Mouse (Mus musculus) forebrain, embryonic 13.5 days (tissue): Measurements from ENCODE around the gene Map2k4. TPM values are rescaled to one million over a fixed set of nuclear protein-coding genes. Genes with fewer than 3 reads are reported as not detected.
A peak's percentile ranks its signal among the peaks of the same experiment; 100 is the strongest.

Experiments
- ATAC-seq: fragments of 200-750 bp; cut with Nextera tagmentation; 2 replicates; pipeline ENCODE4 v1.8.0; 2017
- H3K27ac ChIP-seq: fragments of 300-500 bp; sonication (generic); 2 replicates; pipeline ENCODE4 v1.5.1; 2015; ENCODE audit warnings: inconsistent platforms, mild to moderate bottlenecking, moderate library complexity
- H3K27me3 ChIP-seq: fragments of 300-500 bp; sonication (generic); 2 replicates; pipeline ENCODE4 v1.6.1; 2015; ENCODE audit warnings: mild to moderate bottlenecking, inconsistent platforms
- H3K36me3 ChIP-seq: fragments of 300-500 bp; sonication (generic); 2 replicates; pipeline ENCODE4 v1.6.1; 2015; ENCODE audit warnings: mild to moderate bottlenecking, inconsistent platforms; ENCODE audit not compliant: poor library complexity, severe bottlenecking
- H3K4me1 ChIP-seq: fragments of 300-500 bp; sonication (generic); 2 replicates; pipeline ENCODE4 v1.6.1; 2015; ENCODE audit warnings: inconsistent platforms
- H3K4me2 ChIP-seq: fragments of 300-500 bp; sonication (generic); 2 replicates; pipeline ENCODE4 v1.6.1; 2015; ENCODE audit warnings: inconsistent platforms, mild to moderate bottlenecking, moderate library complexity
- H3K4me3 ChIP-seq: fragments of 300-500 bp; sonication (generic); 2 replicates; pipeline ENCODE4 v1.5.1; 2015; ENCODE audit warnings: mild to moderate bottlenecking, inconsistent platforms
- H3K9ac ChIP-seq: fragments of 300-500 bp; sonication (generic); 2 replicates; pipeline ENCODE4 v1.6.1; 2015; ENCODE audit warnings: mild to moderate bottlenecking, inconsistent platforms
- H3K9me3 ChIP-seq: fragments of 300-500 bp; sonication (generic); replicated peaks from 2 replicates; pipeline ENCODE4 v1.6.1; 2016; ENCODE audit warnings: inconsistent platforms
- WGBS: fragments of 180-500 bp; shearing (Covaris S2); methylation state at CpG from one replicate; pipeline ENCODE4 v1.1.7; 2015; 5-methylcytosine and 5-hydroxymethylcytosine counted together
- polyA plus RNA-seq: library from polyadenylated mRNA; unstranded; fragments of >200 nt; fragmentation: Nextera tagmentation; extraction: Ambion mirVana; gene quantifications from 2 replicates; pipeline ENCODE4 v1.2.1, GENCODE M21; 2015

The Map2k4 gene
- polyA plus RNA-seq, 1 experiment from 2014 or later = 65.2 TPM

DNA sequence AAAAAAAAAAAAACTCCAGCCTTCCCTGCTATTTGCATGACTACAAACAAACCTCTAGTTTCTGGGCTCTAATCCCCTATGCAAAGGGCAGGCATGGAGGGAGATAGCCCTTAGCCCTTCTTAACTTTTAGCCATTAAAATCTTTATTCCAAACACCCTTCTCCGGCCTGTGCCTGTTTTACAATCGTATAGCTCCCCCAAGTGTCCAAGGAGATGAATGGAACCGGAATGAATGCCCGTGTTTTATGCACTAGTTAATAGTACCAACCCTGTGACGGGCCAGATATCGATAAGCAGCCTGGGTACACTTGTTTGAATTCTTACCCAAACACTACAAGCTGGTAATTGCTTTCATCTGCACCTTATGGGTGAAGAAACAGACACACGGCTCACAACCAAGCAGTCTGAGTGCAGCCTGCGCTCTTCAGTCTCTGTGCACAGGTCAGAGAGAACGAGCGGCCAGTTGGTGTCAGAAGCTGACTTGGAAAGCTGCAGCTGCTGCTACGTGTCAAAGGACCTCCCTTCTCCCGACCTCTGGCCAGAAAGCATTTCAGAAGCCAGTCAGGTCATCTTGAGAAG, 109.2 kb downstream of the Map2k4 start:
- Histone ChIP-seq H3K4me1 (no peaks in the 10 kb centered on the region), H3K27ac (no peak overlapping the region), H3K9ac (no peak overlapping the region), H3K9me3 (no peaks in the 10 kb centered on the region), H3K36me3 (no peaks in the 10 kb centered on the region), H3K4me2 (no peak overlapping the region), H3K4me3 (no peak overlapping the region), H3K27me3 (no peaks in the 10 kb centered on the region)
- WGBS = 34% methylated on average over 12 of the region's 12 CpGs
- ATAC-seq = peak; percentile 62; the same call in 1 of the 2 replicates

DNA sequence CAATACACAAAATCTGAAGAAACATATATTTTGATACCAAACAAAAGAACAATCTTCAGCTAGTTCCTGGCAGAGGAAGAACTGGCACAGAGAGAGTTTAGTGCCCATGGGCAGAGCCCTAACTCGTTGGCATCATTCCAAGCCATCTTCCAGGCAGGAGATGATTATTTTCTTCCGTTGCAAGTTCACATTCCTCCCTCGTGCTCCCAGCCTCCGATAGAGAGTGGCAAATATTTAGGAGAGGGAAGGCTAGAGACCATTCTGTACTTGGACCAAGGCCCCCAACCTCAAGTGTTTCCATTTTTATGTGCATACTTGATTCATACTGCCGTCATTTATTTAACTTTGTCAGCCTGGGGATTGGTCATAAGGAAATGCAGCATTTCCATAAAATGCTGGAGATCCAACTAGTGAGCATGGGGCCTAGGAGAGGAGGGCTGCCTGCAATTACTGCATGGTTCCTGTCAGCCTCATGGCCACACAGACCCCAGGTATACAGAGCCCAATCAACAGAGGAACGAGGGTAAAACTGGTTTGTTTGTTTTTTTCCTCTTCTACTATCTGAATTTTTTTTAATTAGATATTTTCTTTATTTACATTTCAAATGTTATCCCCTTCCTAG, 120.6 kb downstream of the Map2k4 start:
- 68% methylated on average over 6 of the region's 6 CpGs for WGBS
- no peak for ATAC-seq
- no peaks in the 10 kb centered on the region for H3K27me3 ChIP-seq
- no peaks in the 10 kb centered on the region for H3K36me3 ChIP-seq
- peaks cover 4% of the 10 kb centered on the region; the same call in 1 of the 2 replicates for H3K4me1 ChIP-seq
- no peak overlapping the region for H3K4me3 ChIP-seq
- no peak overlapping the region for H3K27ac ChIP-seq
- H3K4me2 ChIP-seq = no peak overlapping the region
- no peak overlapping the region for H3K9ac ChIP-seq
- no peaks in the 10 kb centered on the region for H3K9me3 ChIP-seq

DNA sequence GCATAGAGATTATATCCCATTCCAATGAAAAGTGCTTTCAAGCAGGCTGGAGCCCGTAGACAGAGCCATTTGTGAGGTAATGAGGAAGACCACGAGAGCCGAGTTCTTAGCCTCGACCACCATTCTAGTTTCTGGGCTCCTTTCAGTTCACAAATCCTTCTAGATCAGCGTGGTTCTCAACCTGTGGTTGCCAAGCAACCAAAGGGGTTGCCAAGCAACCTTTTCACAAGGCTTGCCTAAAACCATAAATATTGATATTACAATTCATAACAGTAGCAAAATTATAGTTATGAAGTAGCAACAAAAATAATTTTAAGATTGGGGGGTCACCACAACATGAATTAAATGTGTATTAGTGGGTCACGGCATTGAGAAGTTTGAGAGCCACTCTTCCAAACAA, 123.2 kb downstream of the Map2k4 start:
- H3K9me3 ChIP-seq = no peaks in the 10 kb centered on the region; the same call in 1 of the 2 replicates
- no peak overlapping the region for H3K4me2 ChIP-seq
- H3K9ac ChIP-seq = no peak overlapping the region
- H3K4me1 ChIP-seq = peaks cover 4% of the 10 kb centered on the region; the same call in 1 of the 2 replicates
- no peaks in the 10 kb centered on the region for H3K27me3 ChIP-seq
- no peaks in the 10 kb centered on the region for H3K36me3 ChIP-seq
- WGBS = 45% methylated on average over 6 of the region's 6 CpGs
- H3K4me3 ChIP-seq = no peak overlapping the region
- ATAC-seq = no peak
- no peak overlapping the region for H3K27ac ChIP-seq

DNA sequence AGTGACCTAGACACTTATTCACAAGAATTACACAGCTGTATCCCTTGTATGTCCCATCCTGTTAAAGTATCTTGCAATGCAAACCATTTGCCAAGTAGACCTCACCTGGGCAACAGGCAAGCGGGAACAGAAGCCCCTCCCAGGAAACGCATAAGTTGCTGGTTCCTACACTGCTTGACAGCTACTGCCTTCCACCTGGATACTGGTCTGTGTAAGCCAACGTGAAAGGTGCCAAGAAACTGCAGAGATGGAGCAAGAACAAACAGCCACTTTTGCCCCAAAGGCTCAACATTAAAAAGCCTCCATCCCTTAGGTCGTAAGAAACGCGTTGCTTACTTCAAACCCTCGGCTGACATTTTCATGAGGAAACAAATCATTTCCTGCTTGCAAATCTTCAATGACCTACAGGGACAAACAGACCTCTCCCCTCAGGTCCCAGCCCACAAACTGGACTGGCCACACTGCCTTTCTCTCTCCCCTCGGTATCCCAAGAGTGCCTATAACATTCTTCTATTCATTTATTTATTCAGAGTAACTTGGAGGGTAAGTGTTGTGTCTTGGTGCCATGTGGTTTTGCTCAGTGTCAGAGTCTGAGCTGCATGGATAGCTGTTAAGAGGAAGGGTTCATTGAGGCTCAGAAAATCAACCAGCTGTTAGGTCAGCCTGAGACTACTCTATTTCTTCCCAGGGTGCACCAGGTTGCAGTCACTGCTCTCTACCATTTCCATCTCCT, 126.1 kb downstream of the Map2k4 start:
- no peak for ATAC-seq
- Histone ChIP-seq H3K4me3 (no peak overlapping the region), H3K27me3 (no peaks in the 10 kb centered on the region), H3K9me3 (no peaks in the 10 kb centered on the region; the same call in 1 of the 2 replicates), H3K36me3 (no peaks in the 10 kb centered on the region), H3K9ac (no peak overlapping the region), H3K4me2 (no peak overlapping the region), H3K4me1 (peaks cover 4% of the 10 kb centered on the region; the same call in 1 of the 2 replicates), H3K27ac (no peak overlapping the region)
- WGBS = 86% methylated on average over 8 of the region's 8 CpGs

DNA sequence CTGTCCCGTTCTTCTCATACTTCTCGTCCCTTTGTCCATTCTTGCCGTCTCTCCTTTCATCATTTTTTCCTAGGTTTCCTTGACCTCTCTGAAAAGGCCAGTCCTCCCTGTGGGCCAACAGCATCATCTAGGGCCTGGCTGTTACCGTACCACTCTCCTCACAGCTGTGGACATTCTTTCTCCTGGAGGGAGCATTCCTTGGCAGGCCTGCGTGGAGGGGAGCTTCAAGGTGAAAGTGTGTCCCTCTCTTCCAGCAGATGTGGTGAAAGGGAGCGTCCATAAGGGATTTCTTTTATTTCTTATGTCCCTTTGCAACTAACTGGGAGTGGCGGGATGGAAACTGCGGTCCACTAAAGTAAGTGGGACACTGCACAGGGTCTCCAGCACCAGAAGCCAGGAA, 134.2 kb downstream of the Map2k4 start:
- Histone ChIP-seq H3K9ac (no peak overlapping the region), H3K36me3 (no peaks in the 10 kb centered on the region), H3K4me3 (no peak overlapping the region), H3K27ac (no peak overlapping the region), H3K27me3 (no peaks in the 10 kb centered on the region), H3K4me2 (no peak overlapping the region), H3K4me1 (no peaks in the 10 kb centered on the region), H3K9me3 (no peaks in the 10 kb centered on the region)
- 92% methylated on average over 8 of the region's 8 CpGs for WGBS
- no peak for ATAC-seq

DNA sequence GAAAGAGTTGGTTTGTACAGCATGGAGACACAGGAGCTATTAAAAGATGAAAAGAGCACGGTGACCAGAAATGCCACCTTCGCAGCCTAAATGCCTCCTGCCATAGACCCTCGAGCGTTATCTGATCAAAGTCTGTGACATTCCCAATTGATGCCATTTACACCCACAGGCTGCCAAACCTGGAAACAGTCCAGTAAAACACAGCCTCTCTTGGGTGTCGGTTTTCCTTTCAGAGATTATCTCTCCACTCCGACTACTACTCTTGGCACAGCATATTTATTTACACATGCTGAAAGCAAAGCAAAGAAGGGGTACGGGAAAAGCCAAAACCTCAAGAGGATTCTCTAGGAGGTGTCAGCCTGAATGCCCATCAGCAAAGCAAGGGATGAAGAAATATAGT, 136.7 kb downstream of the Map2k4 start:
- H3K27ac ChIP-seq = no peak overlapping the region
- no peak for ATAC-seq
- H3K9me3 ChIP-seq = no peaks in the 10 kb centered on the region
- no peak overlapping the region for H3K4me2 ChIP-seq
- H3K9ac ChIP-seq = no peak overlapping the region
- H3K4me3 ChIP-seq = no peak overlapping the region
- H3K4me1 ChIP-seq = no peaks in the 10 kb centered on the region
- H3K27me3 ChIP-seq = no peaks in the 10 kb centered on the region; the same call in 1 of the 2 replicates
- WGBS = 78% methylated on average over 7 of the region's 7 CpGs
- no peaks in the 10 kb centered on the region for H3K36me3 ChIP-seq

DNA sequence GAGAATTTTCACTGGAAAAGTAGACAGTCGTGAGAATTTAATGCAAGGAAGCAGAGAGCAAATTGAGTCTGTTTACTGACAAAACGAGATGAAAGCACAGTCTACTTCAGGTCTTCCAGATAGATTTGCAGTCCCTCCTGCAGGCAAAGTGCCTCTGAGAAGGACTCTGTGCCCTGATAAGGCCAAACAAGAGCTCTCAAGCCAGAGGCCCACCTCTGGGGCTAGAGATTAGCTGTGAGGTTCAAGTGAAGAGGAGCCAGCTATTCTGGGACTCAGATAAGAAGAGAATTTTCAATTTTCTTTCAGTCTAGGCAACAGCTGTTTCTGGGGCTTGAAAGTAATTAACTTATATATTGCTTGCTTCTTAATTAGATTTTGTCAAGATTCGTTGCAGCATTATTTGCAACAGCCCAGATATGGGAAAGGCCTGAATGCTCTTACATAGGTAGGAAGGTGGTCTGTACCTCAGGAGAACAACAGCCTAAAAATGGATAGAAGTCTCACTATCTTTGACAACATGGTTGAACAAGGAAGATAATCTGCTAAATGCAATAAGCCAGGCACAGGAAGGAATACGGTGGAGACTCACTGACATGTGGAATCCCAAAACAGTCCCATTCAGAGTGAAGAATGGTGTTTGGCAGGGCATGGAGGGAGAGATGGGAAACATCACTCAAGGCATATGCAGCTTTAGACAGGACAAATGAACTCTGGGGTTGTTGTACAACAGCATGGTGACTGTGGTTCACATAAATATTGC, 138.0 kb downstream of the Map2k4 start:
- Histone ChIP-seq H3K27ac (no peak overlapping the region), H3K4me1 (no peaks in the 10 kb centered on the region), H3K36me3 (no peaks in the 10 kb centered on the region), H3K4me2 (no peak overlapping the region), H3K9ac (no peak overlapping the region), H3K27me3 (no peaks in the 10 kb centered on the region; the same call in 1 of the 2 replicates), H3K4me3 (no peak overlapping the region), H3K9me3 (no peaks in the 10 kb centered on the region)
- ATAC-seq = no peak
- WGBS = 77% methylated on average over 4 of the region's 4 CpGs

DNA sequence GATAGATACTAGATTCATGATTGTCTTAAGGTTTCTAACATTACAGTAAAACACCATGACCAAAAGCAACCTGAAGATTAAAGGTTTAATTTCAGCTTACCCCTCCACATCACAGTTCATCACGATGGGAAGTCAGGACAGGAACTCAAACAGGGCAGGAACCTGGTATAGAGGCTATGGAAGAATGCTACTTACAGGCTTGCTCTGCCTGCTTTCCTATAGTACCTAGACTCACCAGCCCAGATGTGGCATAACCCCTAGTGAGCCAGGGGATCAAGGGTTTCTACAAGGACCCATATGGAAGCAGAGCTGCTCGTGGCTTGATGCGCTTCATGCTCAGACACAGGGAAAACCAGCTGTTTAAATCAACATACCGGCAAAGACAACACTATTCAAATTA, 138.6 kb downstream of the Map2k4 start:
- H3K4me3 ChIP-seq = no peak overlapping the region
- no peak overlapping the region for H3K9ac ChIP-seq
- no peaks in the 10 kb centered on the region; the same call in 1 of the 2 replicates for H3K27me3 ChIP-seq
- no peak overlapping the region for H3K4me2 ChIP-seq
- H3K4me1 ChIP-seq = no peaks in the 10 kb centered on the region
- WGBS = 88% methylated on average over 4 of the region's 4 CpGs
- H3K9me3 ChIP-seq = no peaks in the 10 kb centered on the region
- no peak for ATAC-seq
- no peak overlapping the region for H3K27ac ChIP-seq
- no peaks in the 10 kb centered on the region for H3K36me3 ChIP-seq

DNA sequence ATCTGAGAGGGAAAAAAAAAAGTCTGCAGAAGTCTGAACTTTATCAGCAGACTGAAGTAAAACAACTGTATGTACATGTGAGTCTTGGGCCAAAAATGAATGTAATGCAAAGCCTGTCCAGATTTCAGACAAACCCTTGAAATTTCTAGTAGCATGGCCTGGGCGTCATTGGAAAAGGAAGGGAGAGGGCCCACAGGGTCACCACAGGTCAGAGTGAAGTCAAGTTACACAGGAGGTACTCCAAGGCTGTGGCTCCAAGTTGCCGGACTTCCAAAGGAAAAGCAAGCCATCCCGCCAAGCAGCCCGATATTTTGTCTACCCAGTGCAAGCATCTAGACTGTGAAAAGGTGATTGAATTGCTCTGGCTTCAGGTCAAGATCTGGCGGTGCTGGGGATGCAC, 141.8 kb downstream of the Map2k4 start:
- Histone ChIP-seq H3K27ac (no peak overlapping the region), H3K9ac (no peak overlapping the region), H3K4me3 (no peak overlapping the region), H3K4me2 (no peak overlapping the region), H3K4me1 (no peaks in the 10 kb centered on the region), H3K27me3 (no peaks in the 10 kb centered on the region; the same call in 1 of the 2 replicates), H3K36me3 (no peaks in the 10 kb centered on the region), H3K9me3 (no peaks in the 10 kb centered on the region)
- no peak for ATAC-seq
- WGBS = 87% methylated on average over 5 of the region's 5 CpGs

DNA sequence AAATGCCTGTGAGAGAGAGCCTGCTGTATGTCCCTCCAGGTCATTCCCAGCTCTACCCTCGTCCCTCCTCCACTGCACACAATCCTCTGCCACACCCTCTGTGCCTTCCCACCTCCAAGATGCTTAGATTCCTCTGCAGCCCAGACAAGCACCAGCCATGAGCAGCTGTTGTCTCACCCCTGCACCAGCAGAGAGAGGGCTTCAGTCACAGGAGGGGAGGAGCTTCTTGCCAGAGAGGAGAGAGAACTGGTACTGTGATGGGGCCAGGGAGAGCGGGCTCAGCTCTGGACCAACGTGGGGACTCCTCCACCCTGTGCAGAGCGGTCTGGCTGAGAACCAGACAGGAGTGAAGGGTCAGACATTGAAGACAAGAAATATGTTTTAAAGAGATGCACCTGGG, 143.6 kb downstream of the Map2k4 start:
- Histone ChIP-seq H3K4me1 (no peaks in the 10 kb centered on the region), H3K9ac (no peak overlapping the region), H3K4me2 (no peak overlapping the region), H3K27ac (no peak overlapping the region), H3K36me3 (no peaks in the 10 kb centered on the region), H3K4me3 (no peak overlapping the region), H3K9me3 (no peaks in the 10 kb centered on the region), H3K27me3 (no peaks in the 10 kb centered on the region; the same call in 1 of the 2 replicates)
- no peak for ATAC-seq
- WGBS = 54% methylated on average over 4 of the region's 4 CpGs

DNA sequence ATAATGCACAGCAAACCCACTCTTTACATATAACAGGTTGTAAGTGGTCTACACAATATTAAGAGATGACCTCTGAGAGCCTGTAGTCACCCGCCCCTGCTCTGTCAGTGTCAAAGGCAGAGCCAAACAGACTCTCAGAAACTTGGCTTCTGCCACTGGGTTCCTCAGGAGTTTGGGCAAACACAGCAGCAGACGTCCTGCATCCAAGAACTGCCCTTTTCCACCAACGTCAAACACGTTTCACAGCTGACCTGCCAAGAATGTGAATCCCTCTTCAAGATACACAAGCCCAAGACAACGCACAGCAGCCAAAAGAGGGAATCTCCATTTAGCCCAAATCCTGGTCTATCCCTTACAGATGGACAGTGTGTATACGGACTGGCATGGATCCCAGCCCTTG, 147.8 kb downstream of the Map2k4 start:
- H3K4me1 ChIP-seq = no peaks in the 10 kb centered on the region
- no peak overlapping the region for H3K27ac ChIP-seq
- 85% methylated on average over 6 of the region's 6 CpGs for WGBS
- no peaks in the 10 kb centered on the region for H3K36me3 ChIP-seq
- ATAC-seq = no peak
- H3K27me3 ChIP-seq = no peaks in the 10 kb centered on the region
- no peak overlapping the region for H3K4me2 ChIP-seq
- no peak overlapping the region for H3K9ac ChIP-seq
- no peak overlapping the region for H3K4me3 ChIP-seq
- no peaks in the 10 kb centered on the region for H3K9me3 ChIP-seq
